Mouse (Mus musculus) ES-CJ7 (cell line): ENCODE results near the gene Tlk2.

ENCODE experiments used
- DNase-seq: peaks from one replicate; pipeline ENCODE4 v3.0.0; 2011; ENCODE audit warnings: low read depth, low spot score

Tlk2 gene

GRCm38 (mm10) chr11:105312972-105313632 is 134.5 kb downstream of the Tlk2 start:
- DNase-seq: no peak

GRCm38 (mm10) chr11:105313633-105314014 is 135.0 kb downstream of the Tlk2 start:
- DNase-seq: no peak

- no peak for DNase-seq
Observed at GRCm38 (mm10) chr11:105315296-105315695, 136.7 kb downstream of the Tlk2 start.

GRCm38 (mm10) chr11:105316121-105316520 is 137.5 kb downstream of the Tlk2 start:
- no peak for DNase-seq

- no peak for DNase-seq
Observed at GRCm38 (mm10) chr11:105317769-105318168, 139.2 kb downstream of the Tlk2 start.

GRCm38 (mm10) chr11:105321090-105321489 is 142.5 kb downstream of the Tlk2 start:
- no peak for DNase-seq

GRCm38 (mm10) chr11:105323530-105323929 is 144.9 kb downstream of the Tlk2 start:
- no peak for DNase-seq

- DNase-seq: no peak
Observed at GRCm38 (mm10) chr11:105327101-105327500, 148.5 kb downstream of the Tlk2 start.

- DNase-seq: no peak
Observed at GRCm38 (mm10) chr11:105329962-105330361, 151.4 kb downstream of the Tlk2 start.

GRCm38 (mm10) chr11:105331129-105331528 is 152.5 kb downstream of the Tlk2 start:
- no peak for DNase-seq

- peak; percentile 59 for DNase-seq
Observed at GRCm38 (mm10) chr11:105331732-105332131, 153.1 kb downstream of the Tlk2 start.

- DNase-seq: peak; percentile 62
Observed at GRCm38 (mm10) chr11:105332468-105332867, 153.9 kb downstream of the Tlk2 start.
